Mouse (Mus musculus): ENCODE measurements at regions not wholly inside any gene's neighbourhood (a gene's known extent, or its start where the extent isn't known, plus 50 kb on each side); places are given as distances from the start of the nearest gene placed in this dataset.

- DNase-seq (ENCODE audit: low spot score in 2 of 2): no peak
Measured at GRCm38 (mm10) chr3:138662625-138663024, 79.4 kb upstream of the Tspan5 start.

GRCm38 (mm10) chr3:138668394-138669092 lies 73.5 kb upstream of the Tspan5 start:
- DNase-seq (ENCODE audit: low spot score in 2 of 2): no peak

GRCm38 (mm10) chr3:138675881-138676280 lies 66.1 kb upstream of the Tspan5 start:
- DNase-seq (ENCODE audit: low spot score in 2 of 2): no peak

- no peak for DNase-seq (ENCODE audit: low spot score in 2 of 2)
Measured at GRCm38 (mm10) chr3:138678351-138678750, 63.6 kb upstream of the Tspan5 start.

GRCm38 (mm10) chr3:138686636-138687230 lies 55.3 kb upstream of the Tspan5 start:
- peak in 1 of 2 experiments; percentile 8 for DNase-seq (ENCODE audit: low spot score in 2 of 2)

- DNase-seq (ENCODE audit: low spot score in 2 of 2): no peak
Measured at GRCm38 (mm10) chr3:138688606-138689005, 53.4 kb upstream of the Tspan5 start.

Data from frontal cortex, postnatal 14 days (tissue).